Comparison of ENCODE assay signal across 10 mouse cellular contexts in the genomic region with DNA sequence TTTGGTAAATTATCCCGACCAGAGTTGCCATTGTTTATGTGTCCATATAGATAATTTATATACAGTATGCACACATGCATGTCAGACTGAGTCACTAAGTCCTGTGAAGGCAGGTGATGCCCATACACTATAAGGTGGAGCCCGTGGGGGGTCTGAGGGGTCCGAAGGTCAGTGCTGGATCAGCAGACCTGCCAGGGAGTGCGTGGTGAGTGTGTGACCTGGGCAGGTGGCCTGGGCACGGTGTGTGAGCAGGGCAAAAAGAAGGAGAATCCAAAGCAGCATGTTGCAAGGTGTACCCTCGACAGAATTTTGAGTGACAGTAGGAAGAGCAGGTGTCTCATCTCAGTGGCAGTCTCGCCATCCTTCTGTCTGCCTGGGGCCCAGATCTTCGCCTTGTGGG.
A peak's percentile ranks its signal among the peaks of the same experiment; 100 is the strongest.
DNase-seq lines count a peak whose midpoint lies in the region; ATAC-seq and TF ChIP-seq lines count a peak whose summit lies in the region.
"Had no signal": no experiment of that assay in that cellular context is flagged by ENCODE, and none has a peak within 500 bp of the region (broad histone marks: within the 10 kb centered on the region; RNA-seq: fewer than 3 reads in every experiment).

No protein-coding gene starts in this region.

- H3K9me3 ChIP-seq in forebrain, embryonic 11.5 days (ENCODE audit: control insufficient read depth, low read length) = no peaks in the 10 kb centered on the region
- H3K9me3 ChIP-seq in forebrain, embryonic 16.5 days (ENCODE audit: control insufficient read depth, low read length) = no peaks in the 10 kb centered on the region
- H3K9me3 ChIP-seq in hindbrain, embryonic 14.5 days (ENCODE audit: control insufficient read depth, low read length) = no peaks in the 10 kb centered on the region
- no peaks in the 10 kb centered on the region for H3K9me3 ChIP-seq in midbrain, embryonic 16.5 days (replicated peaks; ENCODE audit: control insufficient read depth, low read length, poor library complexity, severe bottlenecking)

- peak; percentile 50 for ATAC-seq in forebrain, embryonic 11.5 days (replicated peaks; ENCODE audit: low FRiP score)
- ATAC-seq in forebrain, embryonic 16.5 days = no peak
- peak; percentile 25; the same call in 1 of the 2 replicates for ATAC-seq in hindbrain, embryonic 14.5 days (ENCODE audit: low FRiP score)
- peak; percentile 33; the same call in 1 of the 2 replicates for ATAC-seq in midbrain, embryonic 16.5 days
- no peak for ATAC-seq in granulocyte monocyte progenitor cell, adult 5-6 weeks (replicated peaks; ENCODE audit: poor library complexity, severe bottlenecking)
- ATAC-seq: activated CD4-positive, CD25-positive, alpha-beta regulatory T cell, adult 4 months had no signal

- H3K36me3 ChIP-seq in forebrain, embryonic 11.5 days (ENCODE audit: control insufficient read depth, insufficient read depth, low read length) = no peaks in the 10 kb centered on the region
- no peaks in the 10 kb centered on the region for H3K36me3 ChIP-seq in forebrain, embryonic 16.5 days (ENCODE audit: control insufficient read depth, insufficient read depth)
- H3K36me3 ChIP-seq in hindbrain, embryonic 14.5 days (replicated peaks; ENCODE audit: control insufficient read depth, insufficient read depth) = no peaks in the 10 kb centered on the region
- no peaks in the 10 kb centered on the region for H3K36me3 ChIP-seq in midbrain, embryonic 16.5 days (ENCODE audit: control insufficient read depth, insufficient read depth, low read length)

- peaks cover 12% of the 10 kb centered on the region for H3K4me1 ChIP-seq in forebrain, embryonic 11.5 days (replicated peaks; ENCODE audit: control insufficient read depth, insufficient read depth, low read length)
- peaks cover 4% of the 10 kb centered on the region for H3K4me1 ChIP-seq in forebrain, embryonic 16.5 days (replicated peaks; ENCODE audit: control insufficient read depth, insufficient read depth, low read length)
- peaks cover 12% of the 10 kb centered on the region; the same call in 1 of the 2 replicates for H3K4me1 ChIP-seq in hindbrain, embryonic 14.5 days (replicated peaks; ENCODE audit: control insufficient read depth, insufficient read depth, low read length)
- peaks cover 10% of the 10 kb centered on the region for H3K4me1 ChIP-seq in midbrain, embryonic 16.5 days (ENCODE audit: control insufficient read depth, insufficient read depth, low read length)
- peaks cover 10% of the 10 kb centered on the region for H3K4me1 ChIP-seq in lung, adult 2 months (ENCODE audit: control insufficient read depth, insufficient read depth, low read length)

- no peak for DNase-seq in forebrain, embryonic 11.5 days (ENCODE audit: low spot score)
- DNase-seq in hindbrain, embryonic 14.5 days (ENCODE audit: low spot score) = no peak
- peak; percentile 64 for DNase-seq in kidney, postnatal 10 days
- DNase-seq in cerebellum, adult 8-10 months = no peak
- no peak for DNase-seq in lung, adult 2 months
- DNase-seq: liver had no signal

- no peak overlapping the region for H3K4me2 ChIP-seq in forebrain, embryonic 11.5 days (ENCODE audit: low read depth, low read length, severe bottlenecking)
- no peak overlapping the region for H3K4me2 ChIP-seq in forebrain, embryonic 16.5 days (ENCODE audit: low read length)
- H3K4me2 ChIP-seq in hindbrain, embryonic 14.5 days (replicated peaks) = no peak overlapping the region
- H3K4me2 ChIP-seq in midbrain, embryonic 16.5 days (ENCODE audit: low read length) = no peak overlapping the region

- H3K9ac ChIP-seq in forebrain, embryonic 11.5 days (ENCODE audit: low read length) = no peak overlapping the region
- no peak overlapping the region for H3K9ac ChIP-seq in forebrain, embryonic 16.5 days (replicated peaks; ENCODE audit: low read depth, low read length)
- H3K9ac ChIP-seq in hindbrain, embryonic 14.5 days = no peak overlapping the region
- no peak overlapping the region for H3K9ac ChIP-seq in midbrain, embryonic 16.5 days (ENCODE audit: low read depth, low read length)

- 78% methylated on average over 8 of the region's 8 CpGs for WGBS in forebrain, embryonic 11.5 days
- 79% methylated on average over 8 of the region's 8 CpGs for WGBS in forebrain, embryonic 16.5 days
- 69% methylated on average over 8 of the region's 8 CpGs for WGBS in hindbrain, embryonic 14.5 days
- WGBS in midbrain, embryonic 16.5 days = 77% methylated on average over 8 of the region's 8 CpGs
- WGBS in lung, adult 2 months = 77% methylated on average over 8 of the region's 8 CpGs

- TF ChIP-seq CTCF in lung, adult 2 months (IDR thresholded peaks at IDR 0.05; ENCODE audit: insufficient read depth, low read length) = no peak

- H3K4me3 ChIP-seq in forebrain, embryonic 11.5 days (ENCODE audit: low read depth, low read length) = no peak overlapping the region
- H3K4me3 ChIP-seq in forebrain, embryonic 16.5 days (replicated peaks; ENCODE audit: low read length) = no peak overlapping the region
- no peak overlapping the region for H3K4me3 ChIP-seq in hindbrain, embryonic 14.5 days (replicated peaks; ENCODE audit: low read length)
- no peak overlapping the region for H3K4me3 ChIP-seq in midbrain, embryonic 16.5 days (ENCODE audit: low read depth, low read length)
- H3K4me3 ChIP-seq in lung, adult 2 months (replicated peaks; ENCODE audit: extremely low read depth, low read depth, low read length) = no peak overlapping the region

- no peak overlapping the region for H3K27ac ChIP-seq in forebrain, embryonic 11.5 days (ENCODE audit: low read depth, low read length)
- no peak overlapping the region for H3K27ac ChIP-seq in forebrain, embryonic 16.5 days (ENCODE audit: low read length)
- H3K27ac ChIP-seq in hindbrain, embryonic 14.5 days = no peak overlapping the region
- H3K27ac ChIP-seq in midbrain, embryonic 16.5 days (ENCODE audit: low read length) = no peak overlapping the region

- H3K27me3 ChIP-seq in forebrain, embryonic 11.5 days (ENCODE audit: control insufficient read depth, insufficient read depth, low read length) = peaks cover 2% of the 10 kb centered on the region; the same call in 1 of the 2 replicates
- 0 out of 2 replicates have a peak, but pooled peaks cover 3% of the 10 kb centered on the region for H3K27me3 ChIP-seq in forebrain, embryonic 16.5 days (replicated peaks; ENCODE audit: control insufficient read depth, insufficient read depth, low read length)
- H3K27me3 ChIP-seq in hindbrain, embryonic 14.5 days (ENCODE audit: control insufficient read depth, insufficient read depth, low read length) = no peaks in the 10 kb centered on the region
- no peaks in the 10 kb centered on the region; the same call in 1 of the 2 replicates for H3K27me3 ChIP-seq in midbrain, embryonic 16.5 days (ENCODE audit: control insufficient read depth, insufficient read depth, low read depth, low read length)

- no peak for TF ChIP-seq POLR2A in lung, adult 2 months (IDR thresholded peaks at IDR 0.05; ENCODE audit: borderline replicate concordance, extremely low read depth, low read depth, low read length)

Comparison
In these comparisons a context has a peak if more than half of its experiments do, and no peak if none do; other contexts are left out.
1. ATAC-seq: peak in forebrain, embryonic 11.5 days (single experiment), hindbrain, embryonic 14.5 days (single experiment) and midbrain, embryonic 16.5 days (single experiment); none in forebrain, embryonic 16.5 days (single experiment) and granulocyte monocyte progenitor cell, adult 5-6 weeks (single experiment).